Comparison of ENCODE assay signal across 10 mouse cellular contexts in the genomic region with DNA sequence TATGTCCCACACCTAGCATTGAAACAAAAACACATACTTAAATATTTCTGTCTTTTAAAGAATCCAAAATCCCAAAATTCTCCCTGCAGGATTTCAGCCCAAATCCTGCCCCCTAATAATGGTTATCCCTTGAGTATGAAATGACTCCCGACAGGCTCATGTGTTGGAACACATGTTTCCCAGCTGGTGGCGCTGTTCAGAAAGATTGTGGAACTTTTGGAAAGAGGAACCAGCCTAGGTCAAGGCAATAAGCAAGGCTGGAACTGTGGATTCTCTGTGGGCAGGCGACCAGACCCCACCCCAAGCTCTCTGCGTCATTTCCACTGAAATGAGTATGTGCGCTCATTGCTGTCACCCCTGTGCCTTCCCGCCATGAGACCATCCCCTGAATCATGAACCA. TPM values are rescaled to one million over a fixed set of nuclear protein-coding genes. Genes with fewer than 3 reads are reported as not detected.
DNase-seq lines count a peak whose midpoint lies in the region; ATAC-seq and TF ChIP-seq lines count a peak whose summit lies in the region.
"Had no signal": no experiment of that assay in that cellular context is flagged by ENCODE, and none has a peak within 500 bp of the region (broad histone marks: within the 10 kb centered on the region; RNA-seq: fewer than 3 reads in every experiment).

No protein-coding gene starts in this region.

- peak; percentile 16 to 26 for DNase-seq in adrenal gland, adult 18-20 months (ENCODE audit: low spot score in 2 of 2)
- DNase-seq in adrenal gland, adult 8-10 months: no peak
- DNase-seq in layer of hippocampus, adult 2 months (ENCODE audit: low spot score in 2 of 2): no peak
- DNase-seq in layer of hippocampus, postnatal 14 days (ENCODE audit: low spot score in 2 of 2): no peak
- DNase-seq in adrenal gland, postnatal 25 days: peak; percentile 31
- peak; percentile 6 to 10 for DNase-seq in monocyte, adult 2 months (ENCODE audit: low read depth in 1 of 2, low spot score in 2 of 2)
- DNase-seq in right cerebral cortex, postnatal 14 days: no peak
- DNase-seq: cerebellum, adult 9-11 months had no signal

- TF ChIP-seq CTCF in layer of hippocampus, adult 2 months (conservative IDR thresholded peaks at IDR 0.05): peak; percentile 69

- H3K27ac ChIP-seq in layer of hippocampus, adult 2 months: no peak overlapping the region
- H3K27ac ChIP-seq: hindbrain, embryonic 14.5 days had no signal

- ATAC-seq in erythroid progenitor cell, adult 5-6 weeks (replicated peaks; ENCODE audit: low FRiP score, poor library complexity, severe bottlenecking): no peak

- no peak overlapping the region for H3K4me3 ChIP-seq in layer of hippocampus, adult 2 months

RNA-seq across cellular contexts. Expression of gene Rwdd4a, which starts 20.1 kb away (rescaled TPM):
- 10 to 100 TPM; 54.0 to 56.6 TPM for total RNA-seq in adrenal gland, adult 18-20 months (2021)
- total RNA-seq in adrenal gland, adult 8-10 months (2022): 10 to 100 TPM; 49.0 to 56.7 (median 56.1) TPM
- total RNA-seq in layer of hippocampus, adult 2 months (2021): 10 to 100 TPM; 27.6 to 29.3 TPM
- 10 to 100 TPM; 28.8 to 31.3 TPM for total RNA-seq in layer of hippocampus, postnatal 14 days (2021)
- total RNA-seq in adrenal gland, postnatal 25 days (2021): 45.0 and 45.6 TPM in 2 replicates
- total RNA-seq in erythroid progenitor cell, adult 5-6 weeks (2015; ENCODE audit: low replicate concordance): 8.8 and 11.2 TPM in 2 replicates
- 3.6 and 11.4 TPM in 2 replicates for total RNA-seq in erythroid progenitor cell, adult 5-6 weeks (2017; ENCODE audit: low replicate concordance)

RNA-seq across cellular contexts. Expression of gene Trappc11, which starts 20.3 kb away (rescaled TPM):
- total RNA-seq in adrenal gland, adult 18-20 months (2021): 10 to 100 TPM; 31.7 to 40.1 TPM
- 10 to 100 TPM; 43.1 to 48.6 (median 44.6) TPM for total RNA-seq in adrenal gland, adult 8-10 months (2022)
- 10 to 100 TPM; 55.9 to 58.7 TPM for total RNA-seq in layer of hippocampus, adult 2 months (2021)
- 10 to 100 TPM; 49.7 to 50.5 TPM for total RNA-seq in layer of hippocampus, postnatal 14 days (2021)
- 37.2 and 44.1 TPM in 2 replicates for total RNA-seq in adrenal gland, postnatal 25 days (2021)
- 10.1 and 11.9 TPM in 2 replicates for total RNA-seq in erythroid progenitor cell, adult 5-6 weeks (2015; ENCODE audit: low replicate concordance)
- 13.3 and 18.2 TPM in 2 replicates for total RNA-seq in erythroid progenitor cell, adult 5-6 weeks (2017; ENCODE audit: low replicate concordance)

Comparison
In these comparisons a context has a peak if more than half of its experiments do, and no peak if none do; other contexts are left out.
1. DNase-seq: peak in adrenal gland, adult 18-20 months (2 of 2), adrenal gland, postnatal 25 days (single experiment) and monocyte, adult 2 months (2 of 2); none in adrenal gland, adult 8-10 months (single experiment), layer of hippocampus, adult 2 months (0 of 2), layer of hippocampus, postnatal 14 days (0 of 2) and right cerebral cortex, postnatal 14 days (single experiment).